Mouse (Mus musculus) liver, postnatal 0 days (tissue): ENCODE measurements around the gene Bri3. TPM values are rescaled to one million over a fixed set of nuclear protein-coding genes. Genes with fewer than 3 reads are reported as not detected.

ENCODE experiments used
- ATAC-seq: fragments of 200-750 bp; cut with Nextera tagmentation; 2 replicates; pipeline ENCODE4 v1.8.0; 2017; ENCODE audit warnings: mild to moderate bottlenecking, moderate library complexity
- DNase-seq: peaks from one replicate; pipeline ENCODE4 v3.0.0-alpha.2; 2016
- H3K27ac ChIP-seq: fragments of 300-500 bp; sonication (generic); 2 replicates; pipeline ENCODE4 v1.5.1; 2014; ENCODE audit warnings: antibody characterized with exemption, moderate library complexity, mild to moderate bottlenecking, low read depth
- H3K27me3 ChIP-seq: fragments of 300-500 bp; sonication (generic); 2 replicates; pipeline ENCODE4 v1.6.1; 2014; ENCODE audit warnings: low read length, control low read depth, mixed read lengths; ENCODE audit not compliant: insufficient read depth
- H3K36me3 ChIP-seq: fragments of 300-500 bp; sonication (generic); replicated peaks from 2 replicates; pipeline ENCODE4 v1.6.1; 2014; ENCODE audit warnings: mild to moderate bottlenecking, control low read depth, low read length, moderate library complexity, mixed read lengths; ENCODE audit not compliant: insufficient read depth
- H3K4me1 ChIP-seq: fragments of 300-500 bp; sonication (generic); 2 replicates; pipeline ENCODE4 v1.6.1; 2014; ENCODE audit warnings: antibody characterized with exemption, mild to moderate bottlenecking, control low read depth; ENCODE audit not compliant: insufficient read depth
- H3K4me2 ChIP-seq: fragments of 300-500 bp; sonication (generic); 2 replicates; pipeline ENCODE4 v1.6.1; 2014; ENCODE audit warnings: low read depth, mild to moderate bottlenecking, low read length, moderate library complexity, mixed read lengths
- H3K4me3 ChIP-seq: fragments of 300-500 bp; sonication (generic); 2 replicates; pipeline ENCODE4 v1.5.1; 2014; ENCODE audit warnings: low read depth, low read length
- H3K9ac ChIP-seq: fragments of 300-500 bp; sonication (generic); replicated peaks from 2 replicates; pipeline ENCODE4 v1.6.1; 2014; ENCODE audit warnings: mild to moderate bottlenecking, moderate library complexity
- H3K9me3 ChIP-seq: fragments of 300-500 bp; sonication (generic); 2 replicates; pipeline ENCODE4 v1.6.1; 2016; ENCODE audit warnings: mild to moderate bottlenecking, control low read depth, low read length, mixed read lengths
- CTCF ChIP-seq: sonication (generic); IDR thresholded peaks from 2 replicates; pipeline ENCODE4 v1.5.1; 2016; ENCODE audit warnings: antibody characterized with exemption, low read depth
- EP300 ChIP-seq: IDR thresholded peaks from 2 replicates; pipeline ENCODE4 v1.6.1; 2016; ENCODE audit warnings: antibody characterized with exemption, low read depth, mild to moderate bottlenecking
- WGBS: fragments of 180-500 bp; shearing (Covaris S2); extraction: QIAGEN DNeasy Blood & Tissue Kit; methylation state at CpG from one replicate; pipeline ENCODE4 v1.1.7; 2014; ENCODE audit not compliant: insufficient replicate concordance; 5-methylcytosine and 5-hydroxymethylcytosine counted together
- polyA plus RNA-seq: library from polyadenylated mRNA; unstranded; fragments of >200 nt; fragmentation: Nextera tagmentation; extraction: Ambion mirVana; gene quantifications from 2 replicates; pipeline ENCODE4 v1.2.1, GENCODE M21; 2015

Gene Bri3
- polyA plus RNA-seq, 1 experiment from 2014 or later = 51.1 TPM

DNA sequence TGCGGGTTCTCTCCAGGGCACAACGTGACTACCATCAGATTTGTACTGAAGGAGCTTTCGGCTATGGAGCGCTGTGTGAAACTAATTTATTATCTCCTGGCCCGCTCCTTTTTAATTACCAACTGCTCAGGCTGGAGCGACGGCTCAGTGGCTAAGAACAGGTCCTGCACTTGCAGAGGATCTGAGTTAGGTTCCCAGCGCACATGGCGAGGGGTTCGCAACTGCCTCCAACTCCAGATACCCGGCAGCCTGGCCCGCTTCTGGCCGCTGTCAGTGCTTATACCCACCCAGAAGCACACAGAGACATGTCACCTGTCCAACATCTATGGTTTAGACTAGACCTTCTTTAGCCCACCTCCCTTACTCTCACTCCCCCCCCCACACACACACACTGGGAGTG lies 35.7 kb downstream of the Bri3 start:
- no peak overlapping the region for H3K4me3 ChIP-seq
- no peak overlapping the region for H3K27ac ChIP-seq
- DNase-seq (no peak), ATAC-seq (no peak)
- no peak for TF ChIP-seq EP300
- H3K9ac ChIP-seq = no peak overlapping the region
- H3K9me3 ChIP-seq = no peaks in the 10 kb centered on the region
- peaks cover 24% of the 10 kb centered on the region for H3K36me3 ChIP-seq
- 90% methylated on average over 13 of the region's 13 CpGs for WGBS
- H3K4me1 ChIP-seq = 0 out of 2 replicates have a peak, but pooled peaks cover 6% of the 10 kb centered on the region
- no peaks in the 10 kb centered on the region for H3K27me3 ChIP-seq
- no peak overlapping the region for H3K4me2 ChIP-seq

GRCm38 (mm10) chr5:144282470-144283260 lies 38.4 kb downstream of the Bri3 start:
- no peak for ATAC-seq
- H3K9ac ChIP-seq = no peak overlapping the region
- H3K27ac ChIP-seq = peak overlapping the region; percentile 18; the same call in 1 of the 2 replicates
- H3K4me3 ChIP-seq = no peak overlapping the region
- no peaks in the 10 kb centered on the region for H3K27me3 ChIP-seq
- H3K36me3 ChIP-seq = peaks cover 16% of the 10 kb centered on the region
- no peak for TF ChIP-seq CTCF
- no peaks in the 10 kb centered on the region for H3K4me1 ChIP-seq
- no peak overlapping the region for H3K4me2 ChIP-seq
- 73% methylated on average over 11 of the region's 11 CpGs for WGBS
- no peak for DNase-seq
- no peaks in the 10 kb centered on the region for H3K9me3 ChIP-seq

- no peak for TF ChIP-seq CTCF
- TF ChIP-seq EP300 = no peak
- Histone ChIP-seq H3K36me3 (peaks cover 16% of the 10 kb centered on the region), H3K27ac (no peak overlapping the region), H3K27me3 (no peaks in the 10 kb centered on the region), H3K9me3 (no peaks in the 10 kb centered on the region), H3K4me1 (no peaks in the 10 kb centered on the region), H3K4me2 (no peak overlapping the region), H3K4me3 (no peak overlapping the region), H3K9ac (no peak overlapping the region)
- DNase-seq = no peak
- peak; percentile 52 for ATAC-seq
- WGBS = 35% methylated on average over 8 of the region's 8 CpGs
These were observed 39.4 kb downstream of the Bri3 start for GRCm38 (mm10) chr5:144283551-144284031.

- WGBS = 79% methylated on average over 5 of the region's 5 CpGs
- Histone ChIP-seq H3K27me3 (no peaks in the 10 kb centered on the region), H3K9ac (no peak overlapping the region), H3K4me2 (no peak overlapping the region), H3K4me1 (no peaks in the 10 kb centered on the region), H3K4me3 (no peak overlapping the region), H3K36me3 (peaks cover 10% of the 10 kb centered on the region), H3K9me3 (no peaks in the 10 kb centered on the region), H3K27ac (no peak overlapping the region)
- TF ChIP-seq EP300 = no peak
- TF ChIP-seq CTCF = no peak
- no peak for ATAC-seq
- no peak for DNase-seq
These were observed 40.4 kb downstream of the Bri3 start for GRCm38 (mm10) chr5:144284599-144284998.

DNA sequence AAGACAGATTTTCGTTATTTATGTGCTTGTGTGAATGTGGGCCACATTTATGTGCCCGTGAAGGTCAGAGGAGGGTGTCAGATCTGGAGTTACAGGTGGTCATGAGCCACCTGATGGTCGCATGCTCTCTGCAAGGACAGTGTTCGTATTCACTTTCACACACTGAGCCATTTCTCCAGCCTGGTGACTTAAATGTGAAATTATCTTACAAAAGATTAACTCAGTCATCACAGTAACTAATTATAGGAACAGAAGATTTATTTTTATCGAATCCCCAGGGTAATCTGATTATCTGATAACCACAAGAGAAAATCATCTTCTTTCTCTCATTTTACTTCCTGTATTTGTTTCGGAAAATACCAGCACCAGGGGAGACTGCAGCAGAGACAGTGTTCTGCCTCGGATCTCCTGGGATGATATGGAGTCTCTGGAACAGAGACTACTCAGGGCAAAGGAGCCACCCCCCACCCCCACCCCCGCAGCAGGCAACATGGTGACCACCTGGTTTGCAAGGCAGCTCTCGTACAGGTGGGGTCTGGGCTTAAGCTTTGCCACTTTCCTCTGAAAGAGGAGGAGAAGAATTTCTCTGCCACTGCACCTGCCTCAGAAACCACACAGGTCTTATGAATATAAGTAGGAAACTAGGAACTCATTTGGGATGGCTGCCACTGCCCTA lies 42.5 kb downstream of the Bri3 start:
- 59% methylated on average over 9 of the region's 9 CpGs for WGBS
- Histone ChIP-seq H3K4me2 (no peak overlapping the region), H3K36me3 (peaks cover 7% of the 10 kb centered on the region; the same call in 1 of the 2 replicates), H3K9me3 (no peaks in the 10 kb centered on the region), H3K4me1 (no peaks in the 10 kb centered on the region), H3K4me3 (no peak overlapping the region), H3K27ac (no peak overlapping the region), H3K9ac (no peak overlapping the region), H3K27me3 (no peaks in the 10 kb centered on the region)
- ATAC-seq (no peak), DNase-seq (no peak)
- no peak for TF ChIP-seq EP300

DNA sequence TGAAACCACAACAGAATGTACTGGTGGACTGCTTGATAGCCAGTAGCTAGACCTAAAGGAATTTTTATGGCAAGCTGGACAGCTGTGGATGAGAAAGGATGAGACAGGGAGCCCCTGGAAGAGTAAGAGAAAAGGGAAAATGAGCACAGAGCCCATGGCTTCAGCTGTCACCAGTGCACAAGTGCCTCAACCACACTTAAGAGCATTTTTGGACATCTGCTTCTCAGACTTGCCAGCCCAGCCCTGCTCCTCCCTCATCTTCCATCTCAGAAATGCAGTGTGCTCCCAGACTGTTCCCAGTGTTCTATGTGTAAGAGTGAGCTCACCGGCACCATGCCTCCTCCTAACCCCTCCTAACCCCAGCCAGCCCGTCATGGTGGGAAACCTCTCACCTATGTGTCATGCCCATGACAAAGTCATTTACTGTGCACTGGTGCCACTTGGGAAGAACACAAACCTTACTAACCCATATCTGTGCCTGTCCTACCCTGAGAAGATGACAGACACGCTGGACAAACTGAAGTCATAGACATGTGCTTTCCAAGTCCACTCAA lies 43.1 kb downstream of the Bri3 start:
- Histone ChIP-seq H3K36me3 (0 out of 2 replicates have a peak, but pooled peaks cover 4% of the 10 kb centered on the region), H3K27ac (no peak overlapping the region), H3K9ac (no peak overlapping the region), H3K4me1 (no peaks in the 10 kb centered on the region), H3K27me3 (no peaks in the 10 kb centered on the region), H3K4me3 (no peak overlapping the region), H3K9me3 (no peaks in the 10 kb centered on the region), H3K4me2 (no peak overlapping the region)
- no peak for TF ChIP-seq CTCF
- TF ChIP-seq EP300 = no peak
- ATAC-seq = no peak
- 83% methylated on average over 3 of the region's 3 CpGs for WGBS
- DNase-seq = no peak
